Mouse (Mus musculus): ENCODE results near the gene Fam53b.

The Fam53b gene

GRCm38 (mm10) chr7:132810879-132811278 is 2.8 kb downstream of the Fam53b start:
- DNase-seq (ENCODE audit: low spot score in 2 of 2): peak; percentile 96 to 97

DNA sequence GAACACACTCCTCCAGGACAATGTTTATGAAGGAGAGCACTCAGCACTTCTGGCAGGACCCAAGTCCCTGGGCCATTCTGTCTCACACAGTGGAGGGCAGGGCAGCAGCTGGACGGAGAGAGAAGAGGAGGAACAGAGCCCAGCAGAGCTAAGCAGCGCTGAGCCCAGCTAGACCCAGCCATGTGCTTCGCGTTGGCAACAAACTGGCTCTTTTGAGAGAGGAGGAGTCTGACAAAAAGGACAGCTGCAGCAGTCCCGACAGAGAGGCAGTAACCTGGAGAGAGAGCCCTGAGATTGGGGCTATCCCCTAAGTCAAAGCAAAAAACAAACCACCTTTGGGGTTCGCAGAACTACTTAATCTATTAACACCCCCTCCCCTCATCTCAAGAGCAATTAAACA is 3.3 kb downstream of the Fam53b start:
- peak in 1 of 2 experiments; percentile 46 for DNase-seq (ENCODE audit: low spot score in 2 of 2)

- no peak for DNase-seq (ENCODE audit: low spot score in 2 of 2)
Observed at GRCm38 (mm10) chr7:132809721-132810120, 4.0 kb downstream of the Fam53b start.

DNA sequence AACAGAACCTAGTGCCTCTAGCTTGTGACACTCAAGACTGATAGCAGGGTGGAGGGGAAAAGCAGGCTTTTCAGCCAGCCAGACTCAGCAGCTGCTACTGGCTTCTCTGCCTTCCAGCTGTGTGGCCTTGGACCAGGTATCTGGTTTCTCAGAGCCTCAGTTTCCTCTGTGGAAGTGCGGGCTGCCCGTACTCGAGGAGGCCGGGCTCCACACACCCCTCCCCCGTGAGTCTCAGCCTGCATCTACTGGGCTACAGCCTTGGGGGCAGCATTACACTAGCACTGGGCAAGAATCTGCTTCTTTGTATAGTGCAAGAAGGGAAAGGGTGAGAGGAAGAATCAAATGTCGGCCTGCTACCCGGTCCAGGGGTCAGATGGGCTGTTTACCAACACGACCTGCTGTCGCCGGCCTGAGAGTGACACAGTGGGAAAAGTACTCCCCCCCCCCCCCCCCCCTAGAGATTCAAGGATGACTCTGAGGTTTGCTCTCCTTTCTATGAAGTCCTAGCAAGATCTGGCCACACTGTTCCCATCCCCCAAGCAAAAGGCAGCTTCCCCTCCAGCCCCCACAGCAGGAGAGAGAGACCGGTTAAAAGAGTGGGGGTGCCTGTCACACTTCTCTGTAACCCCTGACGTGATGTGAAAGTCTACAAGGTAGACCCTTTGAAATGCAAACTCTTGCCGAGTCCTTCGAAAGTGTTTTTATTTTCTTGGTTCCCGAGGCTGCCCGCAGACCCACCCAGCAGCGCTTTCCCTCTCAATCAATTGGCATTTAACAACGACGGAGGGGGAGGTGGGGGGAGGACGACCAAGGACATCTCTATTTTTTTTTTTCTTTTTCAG is 4.6 kb downstream of the Fam53b start:
- peak; percentile 42 for DNase-seq (ENCODE audit: low spot score in 2 of 2)

DNA sequence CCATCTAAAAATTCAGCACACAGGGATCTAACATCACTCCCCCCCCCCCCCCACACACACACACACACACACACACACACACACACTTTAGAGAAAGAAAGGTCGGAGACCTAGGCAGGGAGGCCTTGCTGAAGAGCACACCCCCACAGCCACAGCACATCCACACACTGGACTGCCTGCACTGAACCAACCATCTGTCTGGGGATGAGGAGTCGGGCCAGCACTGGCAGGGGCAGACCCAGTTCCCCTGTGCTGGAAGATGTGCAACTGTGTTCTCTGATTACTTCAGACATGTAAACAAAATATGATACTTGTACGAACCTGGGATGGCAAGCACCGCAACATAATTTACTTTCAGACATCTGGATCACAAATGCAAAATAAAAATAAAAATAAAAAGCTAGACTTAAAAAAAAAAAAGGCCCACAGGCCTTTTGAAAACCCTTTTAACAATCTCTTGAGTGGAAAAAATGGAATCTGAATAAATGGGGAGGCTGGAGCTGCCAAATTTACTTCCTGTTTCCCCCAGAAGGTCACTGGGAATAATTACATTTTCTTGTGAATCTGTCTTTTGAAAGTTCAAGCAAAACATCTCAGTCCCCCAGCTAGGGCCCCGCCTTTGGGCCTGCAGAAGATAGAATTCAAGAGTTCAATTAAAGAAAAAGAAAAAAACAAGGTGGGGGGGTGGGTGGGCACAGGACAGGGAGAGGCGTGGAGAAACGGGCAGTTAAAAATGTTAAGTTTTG is 5.5 kb downstream of the Fam53b start:
- no peak for DNase-seq (ENCODE audit: low spot score in 2 of 2)

DNA sequence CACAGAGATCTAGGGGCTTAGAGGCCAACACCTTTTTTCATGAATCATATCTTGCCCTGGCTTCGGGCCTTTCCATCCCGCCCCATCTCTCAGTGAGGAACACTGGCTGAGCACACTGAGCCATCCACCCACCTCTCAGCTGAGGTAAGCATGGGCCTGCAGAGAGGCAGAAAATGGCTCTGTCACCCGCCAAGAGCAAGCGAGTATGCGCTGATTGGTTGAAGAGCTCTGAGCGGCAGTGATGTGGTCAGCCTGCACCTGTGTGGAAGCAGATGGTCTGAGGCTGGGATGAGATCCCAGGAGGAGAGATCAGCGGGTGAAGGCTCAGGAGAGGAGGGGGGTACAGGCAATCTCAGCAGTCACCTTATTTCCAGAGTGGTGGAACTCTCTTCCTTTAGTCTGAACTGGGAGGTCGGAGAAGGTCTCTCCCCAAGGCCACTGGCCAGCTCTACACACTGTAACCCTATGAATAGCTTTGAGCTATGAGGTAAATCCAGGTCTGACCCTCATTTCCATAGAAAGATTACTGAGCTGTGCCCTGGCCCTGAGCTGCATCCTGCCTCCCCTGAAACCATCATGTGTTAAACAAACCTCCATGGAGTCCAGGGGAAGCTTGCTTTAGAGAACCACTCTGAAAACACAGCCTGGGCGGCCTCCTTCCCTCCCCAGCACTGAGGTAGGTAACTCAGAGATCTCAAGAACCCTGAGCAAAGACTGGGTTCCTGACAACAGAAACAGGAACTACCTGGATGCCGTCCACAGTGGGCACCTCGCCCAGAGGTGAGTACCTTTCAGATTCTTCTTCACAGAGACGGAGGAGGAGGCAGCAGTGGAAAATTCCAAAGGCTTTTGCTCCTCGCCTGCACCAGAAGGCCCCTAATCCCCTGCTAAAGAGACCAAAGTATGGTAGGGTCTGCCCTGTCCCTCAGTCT is 6.5 kb downstream of the Fam53b start:
- peak in 1 of 2 experiments; percentile 14 for DNase-seq (ENCODE audit: low spot score in 2 of 2)

DNA sequence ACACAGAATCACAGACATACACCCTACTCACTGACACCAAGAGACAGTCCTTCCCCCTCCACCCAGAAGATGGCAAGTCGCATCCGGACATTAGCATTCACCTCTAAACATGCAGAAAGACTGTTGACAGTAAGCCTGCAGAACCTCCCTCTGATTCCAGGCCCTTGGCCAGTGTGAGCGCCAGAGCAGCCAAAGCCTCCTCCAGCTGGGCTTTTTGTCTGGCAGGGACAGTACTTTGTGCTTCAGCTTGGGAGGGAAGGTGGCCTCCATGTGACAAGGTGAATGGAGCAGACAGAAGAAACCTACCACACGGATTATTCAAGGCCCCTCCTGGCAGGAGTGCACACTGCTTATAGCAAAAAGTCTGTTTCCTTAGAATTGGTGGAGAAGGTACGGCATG is 7.4 kb downstream of the Fam53b start:
- DNase-seq (ENCODE audit: low spot score in 2 of 2): no peak

GRCm38 (mm10) chr7:132804951-132805350 is 8.7 kb downstream of the Fam53b start:
- no peak for DNase-seq (ENCODE audit: low spot score in 2 of 2)

GRCm38 (mm10) chr7:132804461-132804860 is 9.2 kb downstream of the Fam53b start:
- peak in 1 of 2 experiments; percentile 29 for DNase-seq (ENCODE audit: low spot score in 2 of 2)

DNA sequence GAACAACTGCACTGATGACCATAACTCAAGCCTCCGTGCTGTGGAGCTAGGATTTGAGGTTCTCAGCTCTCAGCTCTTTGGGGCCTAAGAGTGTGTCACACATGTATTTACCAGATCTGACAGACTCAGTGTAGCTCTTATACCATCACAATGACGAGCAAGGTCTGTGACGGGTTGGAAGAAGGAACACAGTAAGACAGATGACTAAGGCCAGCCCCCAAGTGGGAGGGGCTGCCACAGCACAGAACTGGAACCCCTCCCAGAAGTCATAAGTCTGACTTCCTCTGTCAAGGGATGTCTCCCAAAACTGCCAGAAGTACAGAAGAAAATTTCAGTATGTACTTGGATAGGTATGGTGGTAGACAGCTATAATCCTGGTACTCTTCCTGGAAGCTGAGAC is 9.7 kb downstream of the Fam53b start:
- peak; percentile 15 to 65 for DNase-seq (ENCODE audit: low spot score in 2 of 2)

DNA sequence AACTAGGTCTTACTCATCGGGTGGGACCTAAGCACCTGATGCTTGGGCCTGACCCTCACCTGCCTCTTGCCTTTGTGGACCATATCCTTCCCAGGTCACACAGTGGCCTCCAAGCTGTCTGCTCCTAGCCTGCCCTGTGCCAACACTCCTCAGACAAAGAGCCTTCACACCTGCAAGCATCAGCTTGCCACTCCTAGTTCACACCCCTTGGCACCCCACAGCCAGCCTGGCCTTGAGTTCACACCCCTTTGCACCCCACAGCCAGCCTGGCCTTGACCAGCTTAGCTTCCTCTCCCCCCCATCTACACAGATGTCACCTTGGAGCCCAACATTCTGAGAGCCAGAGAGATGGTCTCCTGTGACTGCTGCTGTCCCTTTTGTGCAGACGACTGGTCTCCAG is 10.3 kb downstream of the Fam53b start:
- no peak for DNase-seq (ENCODE audit: low spot score in 2 of 2)

DNA sequence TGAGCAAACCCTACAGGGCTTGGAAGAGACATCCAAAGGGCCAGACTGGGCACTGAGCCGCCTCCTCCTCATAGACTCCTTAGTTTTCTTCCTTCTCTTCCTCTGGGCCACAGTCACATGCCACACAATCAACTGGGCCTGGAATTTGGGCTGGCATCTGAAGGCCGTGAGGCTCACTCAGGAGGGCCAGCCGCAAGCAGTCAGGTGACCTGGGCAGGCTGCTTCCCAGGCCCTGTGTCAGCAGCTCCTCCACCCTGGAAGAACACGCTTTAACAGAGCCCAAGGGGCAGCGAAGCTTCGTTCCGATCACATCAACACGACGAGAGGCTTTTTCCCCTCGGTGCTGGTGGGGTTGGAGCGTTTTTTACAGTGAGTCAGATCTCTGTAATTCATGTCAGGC is 11.0 kb downstream of the Fam53b start:
- DNase-seq (ENCODE audit: low spot score in 2 of 2): no peak

DNA sequence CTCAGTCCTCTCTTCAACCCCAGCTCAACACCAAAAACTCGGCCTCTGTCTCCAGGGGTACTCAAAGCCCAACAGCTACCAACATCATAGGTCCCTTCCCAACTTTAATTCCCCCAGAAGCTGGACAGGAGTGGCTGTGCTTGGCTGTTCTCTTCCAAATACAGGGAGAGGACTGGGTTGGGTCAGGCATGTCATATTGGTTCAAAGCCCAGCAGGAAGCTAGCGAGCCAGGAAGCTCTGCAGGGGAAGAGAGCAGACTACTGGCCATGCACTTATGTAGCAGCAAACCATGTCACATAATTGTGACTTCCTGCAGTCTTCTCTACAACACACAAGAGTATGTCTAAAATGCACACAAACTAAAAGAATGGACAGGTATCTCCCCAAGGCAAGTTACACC is 11.6 kb downstream of the Fam53b start:
- no peak for DNase-seq (ENCODE audit: low spot score in 2 of 2)

DNA sequence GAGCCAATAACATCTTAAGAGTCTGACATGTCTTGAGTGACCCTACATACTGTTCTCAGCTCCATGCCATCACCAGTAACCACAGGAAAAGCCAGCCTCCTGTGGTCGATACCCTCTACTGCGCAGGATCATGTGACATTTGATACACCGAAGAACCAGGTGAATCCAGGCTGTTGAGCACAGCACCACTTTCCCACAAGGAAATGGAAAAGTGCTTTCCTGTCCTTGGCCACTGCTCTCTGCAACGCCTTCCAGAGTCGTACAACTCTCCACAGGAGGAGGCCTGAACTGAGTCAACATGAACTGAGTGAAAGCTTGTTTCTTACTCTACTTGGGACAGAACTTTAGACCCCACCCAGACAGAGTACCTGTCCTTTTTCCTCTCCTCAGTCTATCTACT is 12.2 kb downstream of the Fam53b start:
- no peak for DNase-seq (ENCODE audit: low spot score in 2 of 2)

DNA sequence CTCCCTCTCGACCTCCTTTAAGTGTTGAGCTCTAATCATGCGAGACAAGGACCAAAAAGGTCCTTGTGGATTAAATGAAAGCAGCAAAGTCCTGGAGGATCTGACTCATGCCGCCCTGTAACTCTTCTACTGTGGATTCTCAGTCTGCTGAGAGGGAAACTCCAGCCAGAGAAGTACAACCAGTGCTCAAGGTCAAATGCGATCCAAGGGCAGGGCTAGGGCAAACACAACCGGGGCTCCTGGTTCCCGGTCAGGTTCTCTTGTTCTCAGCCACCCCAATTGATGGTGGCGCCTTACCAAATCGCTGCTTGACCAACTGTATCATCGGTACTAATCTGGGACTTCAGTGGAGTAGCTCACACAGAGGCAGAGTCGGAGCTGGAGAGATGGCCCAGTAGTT is 12.8 kb downstream of the Fam53b start:
- DNase-seq (ENCODE audit: low spot score in 2 of 2): no peak

DNA sequence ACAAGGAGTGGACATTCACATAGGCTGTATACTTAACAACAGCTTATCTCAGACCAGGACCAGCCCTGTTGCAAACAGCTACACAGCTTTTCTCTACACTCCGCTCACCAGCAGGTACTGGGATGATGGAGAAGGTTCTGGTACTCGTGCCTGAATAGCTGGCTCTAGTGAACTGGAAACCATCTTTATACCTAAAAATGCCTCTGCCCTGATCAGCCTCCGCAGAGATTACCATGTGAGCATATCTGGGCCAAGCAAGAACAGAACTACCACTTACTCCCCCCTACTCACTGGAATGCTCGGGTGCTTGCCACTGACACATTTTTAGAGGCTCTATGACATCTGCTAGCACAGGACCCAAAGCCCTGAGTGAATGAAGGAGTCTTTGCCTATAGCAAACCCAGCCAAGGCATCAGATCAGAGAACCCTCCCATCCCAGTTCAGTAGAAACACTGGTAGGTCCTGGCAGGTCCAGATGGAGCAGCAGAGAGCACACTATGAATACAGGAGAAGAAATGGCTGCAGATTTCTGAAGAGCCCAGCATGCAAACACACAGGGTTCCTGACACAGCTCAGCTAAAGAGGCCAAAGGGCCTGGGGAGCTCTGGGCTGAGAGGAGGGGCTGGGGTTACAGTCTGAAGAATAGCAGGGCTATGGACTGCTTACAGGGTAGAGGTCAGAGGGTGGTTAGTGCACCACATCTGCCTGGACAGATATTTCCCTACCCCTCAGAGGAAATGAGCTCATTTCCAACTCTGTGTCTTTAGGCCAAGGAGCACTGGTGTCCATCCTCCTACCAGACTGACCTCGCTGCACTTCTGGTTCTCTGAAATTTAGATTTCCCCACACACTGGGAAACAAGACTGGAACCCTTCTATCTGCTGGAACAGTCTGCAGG is 14.3 kb downstream of the Fam53b start:
- DNase-seq (ENCODE audit: low spot score in 2 of 2): no peak

DNA sequence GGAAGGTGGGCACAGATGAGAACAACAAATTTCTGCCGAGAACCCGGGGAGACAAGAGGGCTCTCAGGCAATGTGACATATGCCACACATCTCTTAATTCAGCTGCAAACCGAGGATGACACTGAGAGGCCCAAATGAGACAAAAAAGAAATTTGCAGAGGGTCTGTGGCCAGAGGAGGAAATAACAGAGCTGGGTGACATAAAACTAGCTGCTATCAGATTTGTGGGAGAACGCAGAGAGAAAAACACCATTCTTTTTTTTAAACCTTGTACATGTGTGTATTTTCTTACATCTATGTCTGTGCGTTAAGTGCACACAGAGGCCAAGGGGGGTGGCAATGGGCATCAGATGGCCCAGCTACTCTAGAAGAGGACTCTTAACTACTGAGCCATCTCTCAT is 18.5 kb downstream of the Fam53b start:
- DNase-seq (ENCODE audit: low spot score in 2 of 2): no peak

GRCm38 (mm10) chr7:132793467-132793866 is 20.2 kb downstream of the Fam53b start:
- DNase-seq (ENCODE audit: low spot score in 2 of 2): no peak

DNA sequence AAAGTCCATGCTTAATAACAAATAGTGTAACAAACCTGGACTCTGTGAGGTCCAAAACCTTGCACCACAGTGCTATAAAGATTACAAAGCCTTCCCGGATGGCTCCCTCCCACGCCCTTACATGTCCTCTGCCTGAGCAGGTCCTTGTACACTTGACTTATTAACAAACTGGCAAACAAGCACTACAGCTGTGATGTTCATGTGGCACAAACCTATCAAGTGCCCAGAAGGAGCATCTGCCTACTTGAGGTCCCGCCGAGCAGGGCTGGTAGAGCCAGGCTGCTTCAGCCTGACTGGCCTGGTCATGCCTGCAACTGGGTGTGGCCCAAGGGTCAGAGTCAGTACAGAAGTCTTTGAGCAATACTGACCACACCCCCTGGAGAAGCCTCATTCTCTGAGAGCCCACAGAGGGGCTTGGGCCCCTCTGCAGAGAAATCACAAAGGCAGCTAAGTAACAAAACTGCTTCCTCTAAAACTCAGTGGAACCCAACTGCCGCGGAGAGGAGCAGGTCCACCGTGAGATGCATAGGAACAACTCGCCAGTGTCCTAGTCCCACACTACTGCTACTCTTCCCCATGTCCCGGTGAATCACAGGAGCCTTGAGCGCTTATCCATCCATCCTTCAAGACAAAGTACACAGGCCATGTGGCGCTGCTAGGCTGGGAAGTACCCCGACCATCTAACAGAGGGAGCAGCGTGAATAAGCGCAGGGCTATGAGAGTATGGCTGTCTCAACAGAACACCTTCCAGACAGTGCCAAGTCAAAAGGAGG is 23.1 kb downstream of the Fam53b start:
- DNase-seq (ENCODE audit: low spot score in 2 of 2): no peak

DNA sequence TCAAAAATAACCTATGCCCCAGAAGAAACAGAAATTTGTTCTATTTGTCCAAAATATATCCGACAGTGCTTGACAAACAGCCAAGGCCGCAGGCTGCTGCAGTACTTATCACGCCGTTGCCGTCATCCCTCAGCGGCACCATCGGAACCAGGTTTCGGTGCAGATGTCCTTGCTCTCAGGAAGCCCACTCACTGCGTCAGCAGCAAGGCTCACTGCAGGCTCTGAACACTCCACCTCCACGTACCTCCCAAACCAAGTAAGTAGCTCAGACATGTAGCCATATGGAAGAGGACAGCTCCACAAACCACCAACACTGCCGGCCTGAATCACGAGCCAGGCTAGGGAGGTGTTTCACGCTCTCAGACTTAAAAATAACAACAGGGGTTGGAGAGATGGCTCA is 24.9 kb downstream of the Fam53b start:
- no peak for DNase-seq (ENCODE audit: low spot score in 2 of 2)
